Mouse (Mus musculus) adrenal gland, adult (tissue): ENCODE data around the gene Ctf2.

Experiments used
- DNase-seq, 2 experiments: peaks; one replicate each; pipeline ENCODE4 v3.0.0; 2022 to 2023; ENCODE audit warnings: low spot score in 1 of 2; ENCODE audit not compliant: inconsistent age in 2 of 2

Ctf2 gene

GRCm38 (mm10) chr7:127718339-127718738 is 13.6 kb downstream of the Ctf2 start:
- no peak for DNase-seq

GRCm38 (mm10) chr7:127716992-127717391 is 15.0 kb downstream of the Ctf2 start:
- peak; percentile 70 to 87 for DNase-seq

- no peak for DNase-seq
These were observed 17.1 kb downstream of the Ctf2 start for GRCm38 (mm10) chr7:127714816-127715215.

GRCm38 (mm10) chr7:127712461-127713385 is 19.2 kb downstream of the Ctf2 start, which contains the start of gene Ctf1:
TSS of gene Ctf1 (plus strand) at chr7:127712736.
- DNase-seq: peak; percentile 80 to 90

GRCm38 (mm10) chr7:127711456-127711855 is 20.5 kb downstream of the Ctf2 start:
- DNase-seq: no peak

- DNase-seq: no peak
These were observed 20.9 kb downstream of the Ctf2 start for GRCm38 (mm10) chr7:127711031-127711430.

- DNase-seq: no peak
These were observed 22.5 kb downstream of the Ctf2 start for GRCm38 (mm10) chr7:127709261-127709979.

GRCm38 (mm10) chr7:127708207-127709078 is 23.5 kb downstream of the Ctf2 start, which contains the start of gene Bcl7c:
TSS of gene Bcl7c (minus strand) at chr7:127708933.
- DNase-seq: peak; percentile 95 to 97

- no peak for DNase-seq
These were observed 24.1 kb downstream of the Ctf2 start for GRCm38 (mm10) chr7:127707957-127708206.

- DNase-seq: peak; percentile 39 to 66
These were observed 24.7 kb downstream of the Ctf2 start for GRCm38 (mm10) chr7:127707045-127707956.

- no peak for DNase-seq
These were observed 26.3 kb downstream of the Ctf2 start for GRCm38 (mm10) chr7:127705706-127706105.

GRCm38 (mm10) chr7:127704598-127704997 is 27.4 kb downstream of the Ctf2 start:
- no peak for DNase-seq

- peak in 1 of 2 experiments; percentile 56 for DNase-seq
These were observed 28.3 kb downstream of the Ctf2 start for GRCm38 (mm10) chr7:127703561-127704178.

GRCm38 (mm10) chr7:127700712-127701331 is 31.1 kb downstream of the Ctf2 start:
- peak in 1 of 2 experiments; percentile 57 for DNase-seq

GRCm38 (mm10) chr7:127698986-127699385 is 33.0 kb downstream of the Ctf2 start:
- DNase-seq: peak; percentile 79 to 86

- peak in 1 of 2 experiments; percentile 29 for DNase-seq
These were observed 38.2 kb downstream of the Ctf2 start for GRCm38 (mm10) chr7:127693730-127694129.

- peak in 1 of 2 experiments; percentile 35 for DNase-seq
These were observed 38.7 kb downstream of the Ctf2 start for GRCm38 (mm10) chr7:127693290-127693689.

- DNase-seq: peak; percentile 88 to 95
These were observed 40.6 kb downstream of the Ctf2 start for GRCm38 (mm10) chr7:127691221-127691989.
